Mouse (Mus musculus): ENCODE results near the gene Robo4. TPM values are rescaled to one million over a fixed set of nuclear protein-coding genes. Genes with fewer than 3 reads are reported as not detected.

The Robo4 gene
- total RNA-seq, 2 experiments from 2014 or later = 7.1 to 10.0 TPM

DNA sequence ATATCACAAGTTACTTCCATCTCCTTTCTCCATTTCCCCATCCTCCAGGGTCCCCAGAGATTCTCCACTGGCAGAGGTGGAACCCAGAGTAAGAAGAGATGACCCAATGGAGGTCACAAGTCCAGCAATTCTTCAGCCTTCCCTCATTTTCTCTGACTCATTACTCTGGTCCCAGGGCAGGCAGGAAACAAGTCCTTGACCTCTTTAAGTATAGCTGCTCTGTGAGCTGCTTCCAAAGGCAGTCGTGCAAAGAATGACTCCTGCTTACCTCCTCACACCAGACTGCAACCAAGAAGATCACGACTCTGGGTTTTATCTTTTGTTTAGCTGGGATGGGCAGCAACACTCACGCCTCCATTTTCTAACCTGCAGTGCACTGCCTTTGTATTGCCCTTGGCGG, 33.9 kb downstream of the Robo4 start:
- intact Hi-C loops (cut with DNase I) = loop anchor here (10.0 kb wide), 1 partner anchor 499 kb away; no protein-coding TSS in a partner anchor

GRCm38 (mm10) chr9:37437772-37438735, 36.4 kb downstream of the Robo4 start:
- intact Hi-C loops (cut with DNase I) = loop anchor here (10.0 kb wide), 1 partner anchor 497 kb away; no protein-coding TSS in a partner anchor
- DNase-seq (ENCODE audit: low spot score in 2 of 2) = peak; percentile 46 to 77

More for the DNA sequence above, 33.9 kb downstream of the Robo4 start:
- no peak for DNase-seq (ENCODE audit: low spot score in 2 of 2)

DNA sequence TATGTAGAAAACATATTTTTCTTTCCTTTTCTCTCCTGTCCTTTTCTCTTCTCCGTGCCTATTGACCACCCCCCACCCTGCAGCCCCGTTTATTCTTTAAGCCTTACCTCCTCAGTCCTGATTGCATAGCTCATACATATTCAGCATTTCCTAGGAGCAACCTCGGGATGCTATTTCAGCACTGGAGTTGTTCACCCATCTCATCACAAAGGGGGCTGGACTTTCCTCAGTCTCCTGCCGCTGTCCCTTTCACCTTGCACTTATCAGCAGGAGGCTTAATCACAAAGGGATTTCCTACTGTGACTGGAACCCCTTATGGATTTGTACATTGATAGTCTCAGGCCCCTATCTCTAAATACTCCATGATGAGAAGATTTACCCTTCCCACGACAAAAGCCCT, 50.7 kb downstream of the Robo4 start:
- no peak for DNase-seq (ENCODE audit: low spot score in 2 of 2)
- intact Hi-C loops (cut with DNase I) = no loop called here

GRCm38 (mm10) chr9:37453328-37453727, 51.6 kb downstream of the Robo4 start:
- intact Hi-C loops (cut with DNase I) = no loop called here
- DNase-seq (ENCODE audit: low spot score in 2 of 2) = no peak

- intact Hi-C loops (cut with DNase I) = no loop called here
Measured at GRCm38 (mm10) chr9:37454011-37454492, 52.4 kb downstream of the Robo4 start.

DNA sequence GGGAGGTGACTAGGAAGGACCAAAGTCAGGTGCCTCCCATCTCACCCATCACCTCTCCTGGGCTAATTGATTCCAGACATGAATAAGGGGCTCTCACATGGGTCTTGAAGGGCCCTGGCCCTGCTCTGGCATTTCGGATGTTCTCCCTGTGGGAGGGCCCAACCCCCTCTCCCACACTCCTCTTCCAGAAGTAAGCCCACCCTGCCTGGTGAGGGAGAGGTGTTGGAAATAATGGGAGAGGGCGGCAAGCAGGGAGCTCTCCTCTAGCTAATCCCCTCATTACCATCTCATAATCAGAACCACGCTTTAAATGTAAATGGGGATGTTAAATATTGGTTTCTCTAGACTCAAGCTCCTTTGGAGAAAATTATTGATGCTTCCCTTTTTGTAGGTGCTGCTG, 53.3 kb downstream of the Robo4 start:
- intact Hi-C loops (cut with DNase I) = no loop called here
- no peak for DNase-seq (ENCODE audit: low spot score in 2 of 2)

More at GRCm38 (mm10) chr9:37454011-37454492, 52.4 kb downstream of the Robo4 start:
- DNase-seq (ENCODE audit: low spot score in 2 of 2) = no peak

DNA sequence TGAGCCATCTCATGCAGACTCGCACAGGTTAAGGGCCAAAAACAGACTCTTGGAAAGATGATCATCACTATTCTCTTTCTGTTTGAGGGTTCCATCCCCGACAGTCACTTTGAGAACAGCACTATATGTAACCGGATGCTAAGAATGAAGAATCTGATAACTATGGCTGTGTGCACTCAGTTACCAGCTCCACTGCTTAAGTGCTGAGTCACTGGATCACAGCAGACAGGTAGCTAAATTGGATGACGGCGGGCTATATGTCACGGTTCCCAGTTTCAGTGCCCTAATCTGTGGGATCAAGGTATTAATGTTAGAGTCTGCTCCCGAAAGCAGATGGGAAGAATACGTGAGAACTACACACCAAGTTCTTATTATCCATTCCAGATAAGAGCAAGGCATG, 54.2 kb downstream of the Robo4 start:
- intact Hi-C loops (cut with DNase I) = no loop called here
- no peak for DNase-seq (ENCODE audit: low spot score in 2 of 2)

DNA sequence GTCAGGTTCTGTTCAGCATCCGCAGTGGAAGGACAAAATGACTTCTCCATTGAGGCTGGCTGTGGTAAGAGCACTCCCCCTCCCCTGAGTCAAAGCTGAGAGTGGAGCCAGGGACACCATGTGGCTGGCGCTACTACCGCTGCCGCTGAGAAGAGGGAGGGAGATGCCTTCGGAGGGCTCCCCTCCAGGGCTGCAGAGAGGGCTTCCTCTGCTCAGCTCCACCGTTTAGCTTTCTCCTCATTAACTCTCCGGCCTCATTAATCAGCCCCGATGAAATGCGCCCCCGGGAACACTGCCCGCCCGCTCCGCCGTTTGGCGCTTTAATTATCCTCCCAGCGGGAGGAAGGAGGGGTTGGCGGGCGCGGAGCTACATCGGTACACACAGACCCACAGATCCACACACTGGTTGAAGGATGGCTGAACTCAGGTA, 54.8 kb downstream of the Robo4 start:
- intact Hi-C loops (cut with DNase I) = no loop called here
- DNase-seq (ENCODE audit: low spot score in 2 of 2) = peak; percentile 54 to 65

DNA sequence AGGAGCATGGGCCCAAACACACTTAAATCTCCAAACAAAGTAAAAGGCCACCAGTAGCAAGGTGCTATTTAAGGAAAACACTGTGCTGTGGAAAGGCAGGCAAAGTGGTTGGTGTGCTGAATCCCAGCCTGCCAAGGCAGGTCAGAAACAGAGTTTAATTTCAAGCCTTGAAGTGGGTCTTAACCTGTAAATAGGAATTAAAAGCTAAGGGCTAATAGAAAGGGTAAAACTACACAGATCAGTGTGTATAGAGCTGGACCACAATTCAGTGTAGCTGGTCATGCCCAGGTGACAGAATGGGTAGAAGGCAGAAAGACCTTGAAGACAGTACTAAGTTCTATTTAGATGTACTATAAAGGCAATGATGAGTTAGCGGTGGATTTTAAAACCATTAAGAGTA, 55.5 kb downstream of the Robo4 start:
- intact Hi-C loops (cut with DNase I) = no loop called here
- no peak for DNase-seq (ENCODE audit: low spot score in 2 of 2)

DNA sequence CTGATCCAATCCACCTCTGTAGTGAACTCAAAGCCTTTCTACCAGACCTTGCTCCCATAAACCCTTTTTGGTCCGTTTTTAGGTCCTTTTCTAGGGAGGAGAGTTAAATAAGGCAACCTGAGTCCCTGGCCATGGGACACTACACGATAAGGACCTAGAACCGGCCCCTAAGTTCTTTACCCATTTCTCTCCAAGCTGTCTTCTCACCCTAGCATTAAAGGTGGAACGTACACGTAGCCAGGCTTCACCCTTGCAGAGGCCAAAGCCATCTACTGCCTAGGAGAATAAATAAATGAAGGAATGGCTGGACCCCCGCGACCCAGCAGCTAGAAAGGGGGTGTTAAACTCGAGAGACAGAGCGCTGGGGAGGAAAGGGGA, 58.0 kb downstream of the Robo4 start:
- intact Hi-C loops (cut with DNase I) = loop anchor here (2.0 to 10.0 kb wide), 3 partner anchors 73 to 475 kb away; partner anchors contain the start of gene Spa17
- DNase-seq (ENCODE audit: low spot score in 2 of 2) = no peak

- peak; percentile 59 to 62 for DNase-seq (ENCODE audit: low spot score in 2 of 2)
- intact Hi-C loops (cut with DNase I) = loop anchor here (2.0 to 10.0 kb wide), 3 partner anchors 72 to 474 kb away; partner anchors contain the start of gene Spa17
Measured at GRCm38 (mm10) chr9:37460043-37460960, 58.6 kb downstream of the Robo4 start.

GRCm38 (mm10) chr9:37460961-37461340, 59.3 kb downstream of the Robo4 start:
- intact Hi-C loops (cut with DNase I) = loop anchor here (2.0 to 10.0 kb wide), 3 partner anchors 71 to 474 kb away; partner anchors contain the start of gene Spa17
- no peak for DNase-seq (ENCODE audit: low spot score in 2 of 2)

- no peak for DNase-seq (ENCODE audit: low spot score in 2 of 2)
- intact Hi-C loops (cut with DNase I) = loop anchor here (2.0 to 10.0 kb wide), 3 partner anchors 71 to 473 kb away; partner anchors contain the start of gene Spa17
Measured at GRCm38 (mm10) chr9:37461571-37461970, 59.9 kb downstream of the Robo4 start.

DNA sequence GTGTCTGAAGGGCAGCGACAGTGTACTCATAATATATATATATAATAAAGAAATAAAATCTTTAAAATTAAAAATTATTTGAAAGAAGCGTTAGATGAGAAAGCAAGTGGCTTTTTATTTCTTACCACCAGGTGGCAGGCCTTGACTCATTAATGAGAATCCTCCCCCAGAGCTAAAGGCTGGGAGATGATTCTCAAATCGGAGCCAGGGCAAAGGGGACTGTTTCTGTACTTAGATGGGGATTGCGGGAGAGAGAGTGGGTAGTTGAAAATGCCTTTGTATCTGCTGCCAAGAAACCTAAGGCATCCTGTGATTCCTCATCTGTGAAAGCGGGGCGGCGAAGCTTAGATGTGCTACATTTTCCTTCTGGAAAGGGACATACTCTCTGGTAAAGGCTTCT, 61.1 kb downstream of the Robo4 start:
- DNase-seq (ENCODE audit: low spot score in 2 of 2) = peak; percentile 58 to 63
- intact Hi-C loops (cut with DNase I) = loop anchor here (5.0 to 10.0 kb wide), 2 partner anchors 70 to 472 kb away; no protein-coding TSS in a partner anchor

Other genes starting within 250 kb of the Robo4 start
- 10 to 100 TPM; 10.1 to 11.8 TPM for gene Tmem218, start 193.7 kb upstream of the Robo4 start, total RNA-seq (2021)
- gene Slc37a2, start 146.2 kb upstream of the Robo4 start, total RNA-seq (2021) = 1 to 10 TPM; 1.7 to 1.8 TPM
- gene Ccdc15, start 53.5 kb upstream of the Robo4 start, total RNA-seq (2021) = 1 to 10 TPM; 2.0 TPM
- 10 to 100 TPM; 58.0 to 61.6 TPM for gene Hepacam, start 34.5 kb upstream of the Robo4 start, total RNA-seq (2021)
- 10 to 100 TPM; 45.1 to 58.9 TPM for gene Robo3, start 31.3 kb downstream of the Robo4 start, total RNA-seq (2021)
- 10 to 100 TPM; 19.2 to 28.3 TPM for gene Msantd2, start 87.4 kb downstream of the Robo4 start, total RNA-seq (2021)
- gene Esam, start 126.2 kb downstream of the Robo4 start, total RNA-seq (2021) = 10 to 100 TPM; 28.8 to 34.2 TPM
- gene Vsig2, start 137.4 kb downstream of the Robo4 start, total RNA-seq (2021) = 1 to 10 TPM; 2.8 TPM
- gene Nrgn, start 151.0 kb downstream of the Robo4 start, total RNA-seq (2021) = 1,000 to 10,000 TPM; 2,700 to 3,013 TPM
- 10 to 100 TPM; 14.4 to 19.2 TPM for gene Siae, start 153.8 kb downstream of the Robo4 start, total RNA-seq (2021)
- gene Spa17, start 211.8 kb downstream of the Robo4 start, total RNA-seq (2021) = 1 to 10 TPM; 1.3 TPM

Data from left cerebral cortex, postnatal 14 days (tissue).